Mouse (Mus musculus): ENCODE measurements around the gene Nrxn3.

Nrxn3 gene

GRCm38 (mm10) chr12:89149455-89149854, 426.8 kb downstream of the Nrxn3 start:
- no peak for DNase-seq (ENCODE audit: extremely low spot score, low read depth, low spot score)

GRCm38 (mm10) chr12:89156086-89156757, 433.5 kb downstream of the Nrxn3 start:
- no peak for DNase-seq (ENCODE audit: extremely low spot score, low read depth, low spot score)

GRCm38 (mm10) chr12:89159353-89159752, 436.7 kb downstream of the Nrxn3 start:
- no peak for DNase-seq (ENCODE audit: extremely low spot score, low read depth, low spot score)

- DNase-seq (ENCODE audit: extremely low spot score, low read depth, low spot score): no peak
Measured at GRCm38 (mm10) chr12:89174306-89175159, 451.9 kb downstream of the Nrxn3 start.

- no peak for DNase-seq (ENCODE audit: extremely low spot score, low read depth, low spot score)
Measured at GRCm38 (mm10) chr12:89179970-89180666, 457.4 kb downstream of the Nrxn3 start.

GRCm38 (mm10) chr12:89181157-89181561, 458.5 kb downstream of the Nrxn3 start:
- no peak for DNase-seq (ENCODE audit: extremely low spot score, low read depth, low spot score)

- DNase-seq (ENCODE audit: extremely low spot score, low read depth, low spot score): no peak
Measured at GRCm38 (mm10) chr12:89198764-89199525, 476.3 kb downstream of the Nrxn3 start.

GRCm38 (mm10) chr12:89211608-89212007, 488.9 kb downstream of the Nrxn3 start:
- no peak for DNase-seq (ENCODE audit: extremely low spot score, low read depth, low spot score)

GRCm38 (mm10) chr12:89239826-89240225, 517.1 kb downstream of the Nrxn3 start:
- DNase-seq (ENCODE audit: extremely low spot score, low read depth, low spot score): no peak

GRCm38 (mm10) chr12:89241554-89241953, 518.9 kb downstream of the Nrxn3 start:
- DNase-seq (ENCODE audit: extremely low spot score, low read depth, low spot score): no peak

- DNase-seq (ENCODE audit: extremely low spot score, low read depth, low spot score): peak; percentile 1
Measured at GRCm38 (mm10) chr12:89242476-89242875, 519.8 kb downstream of the Nrxn3 start.

GRCm38 (mm10) chr12:89255275-89255892, 532.7 kb downstream of the Nrxn3 start:
- no peak for DNase-seq (ENCODE audit: extremely low spot score, low read depth, low spot score)

- DNase-seq (ENCODE audit: extremely low spot score, low read depth, low spot score): no peak
Measured at GRCm38 (mm10) chr12:89258879-89259278, 536.2 kb downstream of the Nrxn3 start.

- no peak for DNase-seq (ENCODE audit: extremely low spot score, low read depth, low spot score)
Measured at GRCm38 (mm10) chr12:89260076-89260475, 537.4 kb downstream of the Nrxn3 start.

GRCm38 (mm10) chr12:89262261-89262660, 539.6 kb downstream of the Nrxn3 start:
- DNase-seq (ENCODE audit: extremely low spot score, low read depth, low spot score): no peak

- no peak for DNase-seq (ENCODE audit: extremely low spot score, low read depth, low spot score)
Measured at GRCm38 (mm10) chr12:89282362-89283343, 560.0 kb downstream of the Nrxn3 start.

- DNase-seq (ENCODE audit: extremely low spot score, low read depth, low spot score): no peak
Measured at GRCm38 (mm10) chr12:89284412-89284811, 561.7 kb downstream of the Nrxn3 start.

GRCm38 (mm10) chr12:89287037-89287436, 564.4 kb downstream of the Nrxn3 start:
- DNase-seq (ENCODE audit: extremely low spot score, low read depth, low spot score): peak; percentile 22

- no peak for DNase-seq (ENCODE audit: extremely low spot score, low read depth, low spot score)
Measured at GRCm38 (mm10) chr12:89289589-89290274, 567.1 kb downstream of the Nrxn3 start.

Data from hindlimb bud, embryonic 11.5 days (tissue).